Mouse (Mus musculus) lung, postnatal 0 days (tissue): ENCODE data around the gene Lztr1.

Experiments used
- CTCF ChIP-seq: IDR thresholded peaks from 2 replicates; pipeline ENCODE4 v1.5.1; 2016; ENCODE audit warnings: antibody characterized with exemption, mild to moderate bottlenecking
- EP300 ChIP-seq: IDR thresholded peaks from 2 replicates; pipeline ENCODE4 v1.6.1; 2016; ENCODE audit warnings: antibody characterized with exemption, mild to moderate bottlenecking, control low read depth

- TF ChIP-seq CTCF = no peak
- no peak for TF ChIP-seq EP300
These were observed 51.0 kb downstream of the Lztr1 start for GRCm38 (mm10) chr16:17559396-17560027.
